Mouse (Mus musculus): Measurements from ENCODE around the gene Hif1an.
A peak's percentile ranks its signal among the peaks of the same experiment; 100 is the strongest.

The Hif1an gene

GRCm38 (mm10) chr19:44564006-44564405 is 1.4 kb downstream of the Hif1an start:
- DNase-seq (ENCODE audit: low read depth in 2 of 2, low spot score in 2 of 2), result no peak

- no peak for DNase-seq (ENCODE audit: low read depth in 2 of 2, low spot score in 2 of 2)
These were observed 5.1 kb downstream of the Hif1an start for GRCm38 (mm10) chr19:44567763-44568162.

GRCm38 (mm10) chr19:44576275-44576674 is 13.6 kb downstream of the Hif1an start:
- DNase-seq (ENCODE audit: low read depth in 2 of 2, low spot score in 2 of 2), result no peak

GRCm38 (mm10) chr19:44578038-44578437 is 15.4 kb downstream of the Hif1an start:
- DNase-seq (ENCODE audit: low read depth in 2 of 2, low spot score in 2 of 2), result peak in 1 of 2 experiments; percentile 43

- no peak for DNase-seq (ENCODE audit: low read depth in 2 of 2, low spot score in 2 of 2)
These were observed 19.5 kb downstream of the Hif1an start for GRCm38 (mm10) chr19:44582103-44582502.

GRCm38 (mm10) chr19:44582638-44583309 is 20.1 kb downstream of the Hif1an start:
- peak; percentile 84 to 91 for DNase-seq (ENCODE audit: low read depth in 2 of 2, low spot score in 2 of 2)

- no peak for DNase-seq (ENCODE audit: low read depth in 2 of 2, low spot score in 2 of 2)
These were observed 25.4 kb downstream of the Hif1an start for GRCm38 (mm10) chr19:44588036-44588435.

- DNase-seq (ENCODE audit: low read depth in 2 of 2, low spot score in 2 of 2), result no peak
These were observed 27.1 kb downstream of the Hif1an start for GRCm38 (mm10) chr19:44589591-44590223.

GRCm38 (mm10) chr19:44590992-44591391 is 28.3 kb downstream of the Hif1an start:
- no peak for DNase-seq (ENCODE audit: low read depth in 2 of 2, low spot score in 2 of 2)

GRCm38 (mm10) chr19:44591638-44592037 is 29.0 kb downstream of the Hif1an start:
- DNase-seq (ENCODE audit: low read depth in 2 of 2, low spot score in 2 of 2), result no peak

- DNase-seq (ENCODE audit: low read depth in 2 of 2, low spot score in 2 of 2), result no peak
These were observed 31.5 kb downstream of the Hif1an start for GRCm38 (mm10) chr19:44594180-44594579.

- no peak for DNase-seq (ENCODE audit: low read depth in 2 of 2, low spot score in 2 of 2)
These were observed 55.5 kb downstream of the Hif1an start for GRCm38 (mm10) chr19:44618166-44618565.

Data from CD8-positive naive resting alpha-beta T cell, adult 2 months (primary cell).